20 mouse cellular contexts compared by ENCODE assay signal in the genomic region with DNA sequence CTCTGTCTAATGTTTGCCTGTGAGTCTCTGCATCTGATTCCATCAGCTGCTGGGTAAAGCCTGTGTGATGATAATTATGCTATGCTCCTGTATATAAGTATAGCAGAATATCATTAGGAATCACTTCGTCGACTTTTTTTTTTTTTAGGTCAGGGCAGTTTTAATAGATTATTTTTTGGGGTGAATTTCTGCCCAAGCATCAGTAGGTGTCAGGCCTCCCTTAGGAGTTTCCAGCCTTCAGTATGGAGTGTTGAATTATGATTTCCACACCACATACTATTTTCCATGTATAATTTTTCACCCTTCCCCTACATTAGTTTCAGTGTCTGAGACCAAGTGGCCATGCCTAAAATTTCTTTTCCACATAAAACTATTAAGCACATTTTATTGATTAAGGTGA.
DNase-seq lines count a peak whose midpoint lies in the region; ATAC-seq and TF ChIP-seq lines count a peak whose summit lies in the region.
"Had no signal": no experiment of that assay in that cellular context is flagged by ENCODE, and none has a peak within 500 bp of the region (broad histone marks: within the 10 kb centered on the region; RNA-seq: fewer than 3 reads in every experiment).

No protein-coding gene starts in this region.

- no peaks in the 10 kb centered on the region for H3K9me3 ChIP-seq in intestine, postnatal 0 days (ENCODE audit: control insufficient read depth)
- no peaks in the 10 kb centered on the region for H3K9me3 ChIP-seq in intestine, embryonic 15.5 days
- H3K9me3 ChIP-seq in midbrain, postnatal 0 days (ENCODE audit: low read length) = no peaks in the 10 kb centered on the region
- H3K9me3 ChIP-seq in midbrain, embryonic 11.5 days (ENCODE audit: control insufficient read depth, low read length) = no peaks in the 10 kb centered on the region
- H3K9me3 ChIP-seq in stomach, postnatal 0 days (ENCODE audit: control insufficient read depth, low read length) = no peaks in the 10 kb centered on the region
- H3K9me3 ChIP-seq in forebrain, embryonic 12.5 days = no peaks in the 10 kb centered on the region
- H3K9me3 ChIP-seq: forebrain, embryonic 10.5 days; forebrain, embryonic 15.5 days; hindbrain, embryonic 12.5 days; hindbrain, embryonic 15.5 days had no signal

- no peaks in the 10 kb centered on the region for H3K4me1 ChIP-seq in intestine, postnatal 0 days (replicated peaks; ENCODE audit: control insufficient read depth, insufficient read depth, low read length)
- H3K4me1 ChIP-seq in intestine, embryonic 15.5 days (replicated peaks) = no peaks in the 10 kb centered on the region
- no peaks in the 10 kb centered on the region for H3K4me1 ChIP-seq in midbrain, postnatal 0 days (ENCODE audit: insufficient read depth, low read length)
- H3K4me1 ChIP-seq in midbrain, embryonic 11.5 days (ENCODE audit: control insufficient read depth, insufficient read depth, low read length) = no peaks in the 10 kb centered on the region
- H3K4me1 ChIP-seq in stomach, postnatal 0 days (replicated peaks; ENCODE audit: control insufficient read depth, insufficient read depth) = no peaks in the 10 kb centered on the region
- H3K4me1 ChIP-seq in forebrain, embryonic 12.5 days = no peaks in the 10 kb centered on the region
- H3K4me1 ChIP-seq: forebrain, embryonic 10.5 days; forebrain, embryonic 15.5 days; hindbrain, embryonic 12.5 days; hindbrain, embryonic 15.5 days had no signal

- ATAC-seq in intestine, postnatal 0 days = no peak
- no peak for ATAC-seq in intestine, embryonic 15.5 days
- ATAC-seq in midbrain, postnatal 0 days (ENCODE audit: low FRiP score) = no peak
- ATAC-seq in midbrain, embryonic 11.5 days (ENCODE audit: low FRiP score) = no peak
- no peak for ATAC-seq in stomach, postnatal 0 days (ENCODE audit: low FRiP score, low TSS enrichment)
- ATAC-seq in forebrain, embryonic 12.5 days (ENCODE audit: low FRiP score) = no peak
- ATAC-seq: forebrain, embryonic 15.5 days; intestine, embryonic 16.5 days; Patski had no signal

- H3K36me3 ChIP-seq in intestine, postnatal 0 days (ENCODE audit: control insufficient read depth, insufficient read depth) = no peaks in the 10 kb centered on the region
- no peaks in the 10 kb centered on the region for H3K36me3 ChIP-seq in intestine, embryonic 15.5 days
- H3K36me3 ChIP-seq in midbrain, postnatal 0 days (ENCODE audit: insufficient read depth, low read length) = no peaks in the 10 kb centered on the region
- no peaks in the 10 kb centered on the region for H3K36me3 ChIP-seq in midbrain, embryonic 11.5 days (ENCODE audit: control insufficient read depth, insufficient read depth, low read length)
- no peaks in the 10 kb centered on the region for H3K36me3 ChIP-seq in stomach, postnatal 0 days (ENCODE audit: control insufficient read depth, insufficient read depth, low read length)
- no peaks in the 10 kb centered on the region for H3K36me3 ChIP-seq in forebrain, embryonic 12.5 days (replicated peaks)
- H3K36me3 ChIP-seq: forebrain, embryonic 10.5 days; forebrain, embryonic 15.5 days; hindbrain, embryonic 12.5 days; hindbrain, embryonic 15.5 days had no signal

- DNase-seq in midbrain, postnatal 0 days (ENCODE audit: low spot score) = no peak
- DNase-seq in midbrain, embryonic 11.5 days (ENCODE audit: low spot score, missing footprints) = no peak
- no peak for DNase-seq in stomach, postnatal 0 days (ENCODE audit: low spot score)
- DNase-seq: adrenal gland, postnatal 10 days; adrenal gland, postnatal 36 days; cerebellum, adult 18-20 months; cerebellum, adult 9-10 months; cerebellum, postnatal 14 days; gastrocnemius, postnatal 25 days; heart, adult 18-20 months had no signal

- 65% methylated on average over 2 of the region's 2 CpGs for WGBS in intestine, postnatal 0 days
- 60% methylated on average over 2 of the region's 2 CpGs for WGBS in intestine, embryonic 15.5 days
- whole genome bisulfite sequencing in midbrain, postnatal 0 days = 82% methylated on average over 2 of the region's 2 CpGs
- WGBS in midbrain, embryonic 11.5 days = 72% methylated on average over 2 of the region's 2 CpGs
- WGBS in stomach, postnatal 0 days = 68% methylated on average over 2 of the region's 2 CpGs
- 78% methylated on average over 2 of the region's 2 CpGs for WGBS in forebrain, embryonic 12.5 days

- no peaks in the 10 kb centered on the region for H3K27me3 ChIP-seq in intestine, postnatal 0 days (replicated peaks; ENCODE audit: control insufficient read depth, insufficient read depth, low read length)
- no peaks in the 10 kb centered on the region for H3K27me3 ChIP-seq in intestine, embryonic 15.5 days (replicated peaks)
- H3K27me3 ChIP-seq in midbrain, postnatal 0 days (ENCODE audit: insufficient read depth, low read length) = no peaks in the 10 kb centered on the region
- no peaks in the 10 kb centered on the region for H3K27me3 ChIP-seq in midbrain, embryonic 11.5 days (ENCODE audit: control insufficient read depth, insufficient read depth, low read length)
- H3K27me3 ChIP-seq in stomach, postnatal 0 days (ENCODE audit: control insufficient read depth, insufficient read depth, low read length) = no peaks in the 10 kb centered on the region
- H3K27me3 ChIP-seq in forebrain, embryonic 12.5 days = no peaks in the 10 kb centered on the region
- H3K27me3 ChIP-seq: forebrain, embryonic 15.5 days; hindbrain, embryonic 12.5 days; hindbrain, embryonic 15.5 days had no signal

- H3K27ac ChIP-seq in intestine, postnatal 0 days (ENCODE audit: low read depth, low read length) = no peak overlapping the region
- no peak overlapping the region for H3K27ac ChIP-seq in intestine, embryonic 15.5 days
- H3K27ac ChIP-seq in midbrain, postnatal 0 days (ENCODE audit: low read depth, low read length) = no peak overlapping the region
- H3K27ac ChIP-seq in midbrain, embryonic 11.5 days (ENCODE audit: low read depth, low read length) = no peak overlapping the region
- H3K27ac ChIP-seq in stomach, postnatal 0 days (replicated peaks) = no peak overlapping the region
- no peak overlapping the region for H3K27ac ChIP-seq in forebrain, embryonic 12.5 days
- H3K27ac ChIP-seq: forebrain, embryonic 10.5 days; forebrain, embryonic 15.5 days; hindbrain, embryonic 12.5 days; hindbrain, embryonic 15.5 days had no signal

- no peak overlapping the region for H3K4me2 ChIP-seq in intestine, postnatal 0 days (replicated peaks; ENCODE audit: low read depth)
- no peak overlapping the region for H3K4me2 ChIP-seq in intestine, embryonic 15.5 days (replicated peaks)
- H3K4me2 ChIP-seq in midbrain, postnatal 0 days (ENCODE audit: low read depth, low read length, poor library complexity, severe bottlenecking) = no peak overlapping the region
- no peak overlapping the region for H3K4me2 ChIP-seq in midbrain, embryonic 11.5 days
- no peak overlapping the region for H3K4me2 ChIP-seq in stomach, postnatal 0 days (replicated peaks; ENCODE audit: low read depth)
- H3K4me2 ChIP-seq in forebrain, embryonic 12.5 days = no peak overlapping the region
- H3K4me2 ChIP-seq: forebrain, embryonic 15.5 days; heart, embryonic 11.5 days; hindbrain, embryonic 12.5 days; hindbrain, embryonic 15.5 days had no signal

- 0 out of 2 replicates have a peak, but pooled peaks have one; percentile 16 for TF ChIP-seq CTCF in intestine, postnatal 0 days (IDR thresholded peaks at IDR 0.05; ENCODE audit: low read depth)
- TF ChIP-seq CTCF in midbrain, postnatal 0 days (IDR thresholded peaks at IDR 0.05) = peak; percentile 22; the same call in 1 of the 2 replicates
- TF ChIP-seq CTCF in stomach, postnatal 0 days (IDR thresholded peaks at IDR 0.05; ENCODE audit: low read depth) = peak; percentile 31

- no peak overlapping the region for H3K9ac ChIP-seq in intestine, postnatal 0 days (ENCODE audit: low read depth, low read length)
- no peak overlapping the region for H3K9ac ChIP-seq in intestine, embryonic 15.5 days
- no peak overlapping the region for H3K9ac ChIP-seq in midbrain, postnatal 0 days (replicated peaks; ENCODE audit: low read length, poor library complexity, severe bottlenecking)
- H3K9ac ChIP-seq in midbrain, embryonic 11.5 days (ENCODE audit: low read length) = no peak overlapping the region
- no peak overlapping the region for H3K9ac ChIP-seq in stomach, postnatal 0 days (ENCODE audit: low read length)
- no peak overlapping the region for H3K9ac ChIP-seq in forebrain, embryonic 12.5 days
- H3K9ac ChIP-seq: forebrain, embryonic 15.5 days; hindbrain, embryonic 12.5 days; hindbrain, embryonic 15.5 days had no signal

- no peak overlapping the region for H3K4me3 ChIP-seq in intestine, postnatal 0 days (ENCODE audit: low read depth, low read length)
- no peak overlapping the region for H3K4me3 ChIP-seq in intestine, embryonic 15.5 days (replicated peaks)
- no peak overlapping the region for H3K4me3 ChIP-seq in midbrain, postnatal 0 days (ENCODE audit: low read depth, low read length)
- no peak overlapping the region for H3K4me3 ChIP-seq in midbrain, embryonic 11.5 days (ENCODE audit: low read depth, low read length)
- H3K4me3 ChIP-seq in stomach, postnatal 0 days (ENCODE audit: low read depth, low read length) = no peak overlapping the region
- H3K4me3 ChIP-seq in forebrain, embryonic 12.5 days (replicated peaks) = no peak overlapping the region
- H3K4me3 ChIP-seq: forebrain, embryonic 10.5 days; forebrain, embryonic 15.5 days; hindbrain, embryonic 12.5 days; hindbrain, embryonic 15.5 days had no signal

- no peak for TF ChIP-seq EP300 in stomach, postnatal 0 days (optimal IDR thresholded peaks at IDR 0.05)
